Mouse (Mus musculus): ENCODE measurements around the gene Olfr560.
A peak's percentile ranks its signal among the peaks of the same experiment; 100 is the strongest.

Olfr560 gene

DNA sequence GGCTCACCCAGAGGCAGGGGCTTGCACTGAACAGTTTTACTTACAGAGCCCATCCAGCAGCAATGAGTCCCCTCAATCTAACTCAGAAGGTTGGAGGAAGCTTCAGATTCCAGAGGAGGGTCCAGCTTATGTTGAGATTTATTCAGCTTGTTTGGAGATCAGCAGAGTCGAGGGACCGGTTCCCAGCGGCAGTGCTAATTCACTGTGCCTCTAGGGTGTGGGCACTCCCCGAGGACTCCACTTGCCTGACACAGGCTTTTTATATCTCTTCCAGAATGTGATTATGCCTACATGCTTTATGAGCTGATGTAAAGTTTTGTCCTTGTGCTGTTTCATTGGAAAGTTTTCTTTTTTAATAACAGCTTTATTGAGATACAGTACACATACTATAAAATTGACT, at the start of gene Olfr560, which contains the start of gene Olfr78:
Olfr560 (minus strand) TSS at position 101 of the 400 bp plus-strand sequence.
Olfr78 (minus strand) TSS at position 206 of the 400 bp plus-strand sequence.
- no peak for DNase-seq (ENCODE audit: low spot score)

DNA sequence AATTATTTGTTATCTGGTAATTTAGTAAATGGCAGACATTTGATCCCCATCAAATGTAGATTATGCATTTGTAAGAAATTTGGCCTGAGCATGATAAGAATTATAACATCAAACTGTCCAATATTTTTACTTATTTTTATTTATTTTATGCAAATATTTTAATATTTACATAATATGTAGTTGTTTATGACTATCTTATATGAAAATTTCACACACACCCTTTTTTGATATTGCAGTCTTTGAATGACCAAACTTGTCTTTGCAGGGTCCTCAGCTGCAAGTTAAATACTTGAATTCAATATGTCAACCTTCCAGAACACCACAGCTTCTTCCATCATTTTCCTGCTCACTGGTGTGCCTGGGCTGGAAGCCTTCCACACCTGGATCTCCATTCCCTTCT, 44.0 kb upstream of the Olfr560 start, which contains the start of gene Olfr564:
Olfr564 (plus strand) TSS at position 301 of the 400 bp plus-strand sequence.
- DNase-seq (ENCODE audit: low spot score), result no peak

DNA sequence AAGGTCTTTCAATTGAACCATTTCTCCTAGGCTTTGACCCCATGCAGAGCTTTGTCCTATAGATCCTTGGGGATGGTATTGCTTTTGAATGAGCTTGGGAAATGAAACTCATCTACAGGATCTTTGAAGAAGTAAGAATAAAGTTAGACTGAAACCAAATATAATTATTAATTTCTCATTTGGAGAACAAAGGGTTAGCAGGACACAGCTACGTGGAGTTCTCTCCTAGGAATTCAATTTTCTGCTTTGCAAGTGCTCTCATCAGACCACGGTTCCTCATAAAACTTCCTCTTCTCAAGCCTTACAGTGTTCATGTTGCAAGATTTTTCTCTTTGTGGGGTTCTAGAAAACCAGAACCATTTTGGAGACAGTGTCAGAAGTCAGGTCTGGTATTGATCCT, 11.8 kb upstream of the Olfr560 start, which contains the start of gene Olfr561:
Olfr561 (plus strand) TSS at position 301 of the 400 bp plus-strand sequence.
- DNase-seq (ENCODE audit: low spot score), result no peak

DNA sequence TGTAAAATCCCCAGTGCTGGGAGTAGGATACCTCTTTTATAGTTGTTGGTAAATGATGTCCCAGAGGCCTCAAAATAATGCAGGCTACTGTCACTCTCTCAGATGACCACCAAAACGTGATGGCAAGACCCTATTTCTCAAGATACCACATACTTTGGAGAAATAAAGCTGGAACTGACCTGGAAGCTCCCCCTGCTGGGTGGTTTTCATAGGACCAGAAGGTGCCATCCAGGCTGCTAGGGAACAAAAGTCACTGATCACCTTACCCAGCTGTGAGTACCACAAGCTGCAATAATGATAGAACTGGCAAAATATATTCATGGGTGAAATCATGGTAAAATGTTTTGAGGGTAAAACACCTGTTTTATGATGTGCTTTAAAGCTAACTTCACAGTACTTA, 7.1 kb downstream of the Olfr560 start:
- peak; percentile 4 for DNase-seq (ENCODE audit: low spot score)

DNA sequence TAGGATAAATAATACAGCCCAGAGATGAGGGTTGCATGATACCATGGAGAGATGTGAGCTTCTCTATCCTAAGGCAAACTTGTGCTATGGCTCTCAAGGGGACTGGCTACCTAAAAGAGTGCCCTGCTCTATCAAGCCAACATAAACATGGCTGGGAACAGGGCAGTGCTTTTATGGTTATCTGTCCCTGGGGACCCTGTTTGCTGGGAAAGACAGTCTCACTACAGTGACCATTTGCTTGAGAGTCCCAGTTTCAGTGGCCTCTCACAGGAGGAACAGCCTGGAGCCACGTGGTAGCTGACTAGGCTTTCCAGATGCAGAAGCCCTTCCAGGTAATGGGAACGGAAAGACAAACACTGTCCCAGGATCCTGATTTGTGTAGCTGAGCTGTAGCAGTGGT, 21.5 kb downstream of the Olfr560 start:
- peak; percentile 4 for DNase-seq (ENCODE audit: low spot score)

DNA sequence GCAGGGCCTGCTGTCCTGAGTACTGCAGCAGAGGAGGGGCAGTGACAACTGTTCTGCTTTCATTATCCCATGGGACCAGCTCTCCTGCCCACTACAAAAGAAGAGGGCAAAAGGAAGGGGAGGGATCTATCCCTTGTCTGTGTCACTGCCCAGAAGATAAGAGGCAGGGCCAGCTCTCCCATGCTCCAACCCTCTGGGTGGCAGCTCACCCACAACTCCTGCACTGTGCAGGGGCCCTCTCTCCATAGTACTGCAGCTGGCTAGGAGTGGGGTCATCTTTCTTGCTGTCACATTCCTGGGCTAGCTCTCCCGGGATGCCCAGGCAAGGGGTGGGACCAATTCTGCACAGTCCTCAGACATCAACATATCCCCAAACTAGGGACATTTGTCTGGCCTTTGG, 25.4 kb downstream of the Olfr560 start:
- DNase-seq (ENCODE audit: low spot score), result no peak

DNA sequence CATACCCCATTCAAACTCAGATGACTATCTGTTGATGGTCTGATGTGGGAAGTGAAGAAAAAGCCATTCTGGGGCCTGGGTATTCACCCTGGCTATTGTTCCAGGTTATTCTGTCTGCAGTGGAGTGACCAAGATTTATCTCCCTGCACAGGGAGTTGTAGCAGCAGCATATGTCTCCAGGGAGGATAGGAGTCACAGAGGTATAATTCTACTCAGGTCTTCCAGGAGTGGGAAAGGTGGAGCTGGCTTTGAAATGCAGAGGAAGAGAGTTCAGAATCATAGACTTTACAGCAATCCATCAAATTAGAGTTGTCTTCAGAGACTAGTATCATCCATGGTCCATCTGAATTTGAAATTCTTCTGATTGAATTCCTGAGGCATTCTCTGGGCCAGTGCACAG, 31.8 kb downstream of the Olfr560 start, which contains the start of gene Olfr559:
Olfr559 (minus strand) TSS at position 101 of the 400 bp plus-strand sequence.
- DNase-seq (ENCODE audit: low spot score), result no peak

DNA sequence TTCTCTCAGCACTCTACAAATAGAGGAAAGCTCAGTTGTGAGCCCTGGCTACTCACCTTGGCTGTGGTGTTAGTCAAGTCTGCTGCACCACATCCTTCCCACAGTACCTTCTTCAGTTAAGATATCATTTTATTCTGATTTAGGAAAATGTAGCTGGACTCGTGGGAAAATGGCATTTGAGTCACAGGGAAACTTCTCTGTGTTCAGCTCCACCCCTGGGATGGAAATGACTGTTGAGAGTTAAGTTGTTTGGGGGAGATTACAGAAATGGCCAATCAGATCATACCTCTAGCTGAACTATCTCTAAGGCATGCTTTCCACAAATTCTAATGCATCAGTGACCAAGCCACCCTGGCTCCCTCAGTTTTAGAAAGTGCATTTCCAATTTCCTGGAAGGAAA, 40.2 kb downstream of the Olfr560 start, which contains the start of gene Olfr33:
Olfr33 (minus strand) TSS at position 101 of the 400 bp plus-strand sequence.
- no peak for DNase-seq (ENCODE audit: low spot score)

DNA sequence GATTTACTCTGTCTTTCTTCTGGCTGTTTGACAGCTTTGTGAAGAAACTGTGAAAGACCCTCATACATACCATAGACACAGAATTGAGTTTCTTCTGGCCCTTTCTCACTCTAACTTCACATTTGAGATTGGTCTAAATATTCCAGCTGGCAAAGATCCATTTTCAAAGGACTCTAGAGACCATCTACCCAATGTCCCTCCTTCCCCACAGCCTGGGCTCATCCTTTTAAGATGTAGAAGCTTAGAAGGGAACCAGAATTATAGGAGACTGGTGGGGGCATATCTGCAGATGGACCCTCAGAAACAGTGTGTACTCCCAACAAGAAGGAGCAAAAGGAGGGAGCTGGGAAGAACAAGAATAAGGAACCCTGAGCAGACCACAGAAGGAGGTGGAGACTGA, 57.3 kb downstream of the Olfr560 start, which contains the start of gene Olfr558:
Olfr558 (plus strand) TSS at position 301 of the 400 bp plus-strand sequence.
- no peak for DNase-seq (ENCODE audit: low spot score)

Data from embryo, embryonic 10.5 days (tissue).